Mouse (Mus musculus): ENCODE measurements around the gene Map4k3.

- TF ChIP-seq POLR2A (IDR thresholded peaks at IDR 0.05; ENCODE audit: insufficient read depth, low read depth, low read length): no peak
- TF ChIP-seq CTCF (IDR thresholded peaks at IDR 0.05): no peak
These were observed 4.0 kb upstream of the Map4k3 start for GRCm38 (mm10) chr17:80732256-80732655.

All from heart, adult 2 months (tissue).